Mouse (Mus musculus) urinary bladder, postnatal 25 days (tissue): ENCODE results near the gene Slc15a4.
A peak's percentile ranks its signal among the peaks of the same experiment; 100 is the strongest.

Source experiments
- DNase-seq: peaks from one replicate; pipeline ENCODE4 v3.0.0; 2022; ENCODE audit warnings: low spot score

The Slc15a4 gene

GRCm38 (mm10) chr5:127620371-127620770 is 12.3 kb downstream of the Slc15a4 start:
- no peak for DNase-seq

GRCm38 (mm10) chr5:127618834-127619233 is 13.9 kb downstream of the Slc15a4 start:
- no peak for DNase-seq

GRCm38 (mm10) chr5:127616884-127617635 is 15.6 kb downstream of the Slc15a4 start:
- peak; percentile 97 for DNase-seq

GRCm38 (mm10) chr5:127616151-127616550 is 16.5 kb downstream of the Slc15a4 start:
- no peak for DNase-seq

- no peak for DNase-seq
Measured at GRCm38 (mm10) chr5:127615459-127615858, 17.2 kb downstream of the Slc15a4 start.

GRCm38 (mm10) chr5:127612397-127612796 is 20.3 kb downstream of the Slc15a4 start:
- DNase-seq, result no peak

GRCm38 (mm10) chr5:127611881-127612280 is 20.8 kb downstream of the Slc15a4 start:
- DNase-seq, result no peak

GRCm38 (mm10) chr5:127610787-127611509 is 21.7 kb downstream of the Slc15a4 start:
- DNase-seq, result peak; percentile 14

GRCm38 (mm10) chr5:127609191-127609714 is 23.4 kb downstream of the Slc15a4 start:
- no peak for DNase-seq

GRCm38 (mm10) chr5:127607507-127607906 is 25.2 kb downstream of the Slc15a4 start:
- DNase-seq, result no peak

GRCm38 (mm10) chr5:127602996-127603395 is 29.7 kb downstream of the Slc15a4 start:
- no peak for DNase-seq

GRCm38 (mm10) chr5:127596862-127597261 is 35.8 kb downstream of the Slc15a4 start:
- no peak for DNase-seq

- no peak for DNase-seq
Measured at GRCm38 (mm10) chr5:127595676-127596075, 37.0 kb downstream of the Slc15a4 start.

- no peak for DNase-seq
Measured at GRCm38 (mm10) chr5:127592854-127593253, 39.8 kb downstream of the Slc15a4 start.

GRCm38 (mm10) chr5:127592406-127592805 is 40.3 kb downstream of the Slc15a4 start:
- no peak for DNase-seq

GRCm38 (mm10) chr5:127587854-127588253 is 44.8 kb downstream of the Slc15a4 start:
- no peak for DNase-seq

GRCm38 (mm10) chr5:127583658-127584057 is 49.0 kb downstream of the Slc15a4 start:
- no peak for DNase-seq

- DNase-seq, result no peak
Measured at GRCm38 (mm10) chr5:127577419-127577818, 55.3 kb downstream of the Slc15a4 start.

GRCm38 (mm10) chr5:127567165-127567741 is 65.4 kb downstream of the Slc15a4 start:
- no peak for DNase-seq

- no peak for DNase-seq
Measured at GRCm38 (mm10) chr5:127561086-127561485, 71.6 kb downstream of the Slc15a4 start.

- no peak for DNase-seq
Measured at GRCm38 (mm10) chr5:127548136-127548535, 84.6 kb downstream of the Slc15a4 start.

- DNase-seq, result no peak
Measured at GRCm38 (mm10) chr5:127546585-127546991, 86.1 kb downstream of the Slc15a4 start.
